Mouse (Mus musculus) MEL (cell line): ENCODE measurements around the gene Asic5.

Experiments
- CTCF ChIP-seq, 3 experiments: IDR thresholded peaks in 2 of 3; conservative IDR thresholded peaks in 1 of 3; 2 replicates each; pipeline ENCODE4 v1.5.1; 2011 to 2012; ENCODE audit warnings: low read length in 3 of 3, low read depth in 2 of 3, mild to moderate bottlenecking in 2 of 3, improper control_type of control experiment in 1 of 3, inconsistent platforms in 1 of 3, mixed read lengths in 1 of 3, moderate library complexity in 1 of 3; ENCODE audit not compliant: control insufficient read depth in 1 of 3, insufficient read depth in 1 of 3, poor library complexity in 1 of 3, severe bottlenecking in 1 of 3
- EP300 ChIP-seq, 2 experiments: IDR thresholded peaks; 2 replicates each; pipeline ENCODE4 v1.6.1; 2011; ENCODE audit warnings: improper control_type of control experiment in 2 of 2, low read length in 2 of 2, low read depth in 1 of 2, mild to moderate bottlenecking in 1 of 2
- GABPA ChIP-seq: IDR thresholded peaks from 2 replicates; pipeline ENCODE4 v1.6.1; 2012; ENCODE audit warnings: low read depth, mild to moderate bottlenecking, inconsistent platforms, low read length, improper control_type of control experiment, moderate library complexity
- MAZ ChIP-seq: IDR thresholded peaks from 2 replicates; pipeline ENCODE4 v1.6.1; 2012; ENCODE audit warnings: low read depth, mild to moderate bottlenecking, inconsistent platforms, low read length, improper control_type of control experiment
- POLR2A ChIP-seq, 2 experiments: IDR thresholded peaks; 2 replicates each; pipeline ENCODE4 v1.6.1; 2011 to 2012; ENCODE audit warnings: low read length in 2 of 2, mild to moderate bottlenecking in 2 of 2, control low read depth in 1 of 2, improper control_type of control experiment in 1 of 2, low read depth in 1 of 2, moderate library complexity in 1 of 2; ENCODE audit not compliant: control insufficient read depth in 1 of 2, insufficient read depth in 1 of 2, poor library complexity in 1 of 2
- TAL1 ChIP-seq: IDR thresholded peaks from 2 replicates; pipeline ENCODE4 v1.6.1; 2012; ENCODE audit warnings: mild to moderate bottlenecking, inconsistent platforms, low read length, moderate library complexity, mixed read lengths
- USF1 ChIP-seq: IDR thresholded peaks from 2 replicates; pipeline ENCODE4 v1.6.1; 2014; ENCODE audit warnings: low read depth, mild to moderate bottlenecking, inconsistent platforms, low read length, improper control_type of control experiment, moderate library complexity
- USF2 ChIP-seq, 2 experiments: IDR thresholded peaks; 2 replicates each; pipeline ENCODE4 v1.6.1; 2011 to 2012; ENCODE audit warnings: improper control_type of control experiment in 2 of 2, low read length in 2 of 2, borderline replicate concordance in 1 of 2, inconsistent platforms in 1 of 2, low read depth in 1 of 2, mild to moderate bottlenecking in 1 of 2; ENCODE audit not compliant: insufficient read depth in 1 of 2

DNA sequence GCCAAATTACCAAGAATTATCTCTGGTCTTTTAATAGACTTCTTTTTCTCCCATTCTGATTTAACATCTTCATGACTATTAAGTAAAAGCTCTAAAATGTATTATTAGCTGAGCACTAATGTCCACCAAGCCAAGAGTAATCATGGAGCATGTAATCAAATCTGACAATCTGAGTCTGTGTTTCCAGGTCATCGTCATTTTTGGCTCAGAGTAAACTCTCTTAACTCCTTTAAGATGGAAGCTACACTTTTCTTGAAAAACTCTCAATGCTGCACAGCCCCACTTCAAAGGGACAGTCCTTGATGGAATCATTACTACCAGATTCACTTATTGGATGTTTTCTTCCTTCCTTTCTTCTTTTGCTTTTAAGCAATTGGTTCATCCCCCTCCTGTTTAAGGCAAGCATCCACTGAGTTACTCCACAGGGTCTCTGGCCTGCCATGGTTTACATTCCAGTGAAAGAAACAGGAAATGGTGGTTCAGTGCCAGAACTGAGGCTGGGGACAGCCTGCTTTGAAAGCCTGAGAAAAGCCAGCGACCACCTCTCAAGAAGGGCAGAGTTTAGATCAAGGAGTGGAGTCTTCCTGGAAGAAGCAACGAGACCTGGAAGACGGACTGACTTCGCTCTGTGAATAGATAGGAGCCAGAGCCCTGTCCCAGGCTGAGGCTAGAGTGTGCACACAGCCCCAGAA, 72.3 kb downstream of the Asic5 start:
- TF ChIP-seq GABPA (no peak), CTCF (IDR thresholded peaks at IDR 0.05 in 2 of 3, conservative IDR thresholded peaks at IDR 0.05 in 1 of 3; ENCODE audit: control insufficient read depth in 1 of 3, insufficient read depth in 1 of 3, low read depth in 2 of 3, low read length in 3 of 3, poor library complexity in 1 of 3, severe bottlenecking in 1 of 3) (no peak), TAL1 (no peak), USF1 (no peak), EP300 (IDR thresholded peaks at IDR 0.05; ENCODE audit: low read depth in 1 of 2, low read length in 2 of 2) (no peak), MAZ (no peak), USF2 (IDR thresholded peaks at IDR 0.05; ENCODE audit: borderline replicate concordance in 1 of 2, insufficient read depth in 1 of 2, low read depth in 1 of 2, low read length in 2 of 2) (no peak), POLR2A (IDR thresholded peaks at IDR 0.05; ENCODE audit: control insufficient read depth in 1 of 2, insufficient read depth in 1 of 2, low read depth in 1 of 2, low read length in 2 of 2, poor library complexity in 1 of 2) (no peak)
